Mouse (Mus musculus): ENCODE measurements around the gene Gm7145.
"Not testable (repeated sequence)": the region's sequence is repeated elsewhere in the genome, so short reads cannot be mapped to it uniquely, and the experiment has no call there.

Gm7145 gene

DNA sequence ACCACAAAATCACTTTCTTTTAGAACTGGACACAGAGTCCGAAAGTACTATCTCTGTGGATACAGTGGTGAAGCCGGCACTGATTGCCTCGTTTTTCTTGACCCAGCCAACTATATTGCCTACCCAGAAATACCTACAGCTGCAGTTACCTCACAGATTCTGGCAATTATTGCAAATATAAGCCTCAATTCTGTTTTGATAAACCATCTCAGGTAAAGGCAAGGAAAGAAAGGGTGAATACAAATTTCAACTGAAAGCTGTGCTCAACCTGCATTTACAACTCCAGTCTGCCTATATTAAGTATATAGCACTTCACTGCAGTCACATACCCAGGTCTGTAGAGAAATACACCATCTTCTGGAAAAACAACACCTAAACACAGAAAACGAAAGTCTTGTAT is at the start of gene Gm7145:
Gene Gm7145, plus strand, starts transcription at position 301 of the 400 bp plus-strand sequence.
- DNase-seq, result no peak

- DNase-seq, result not testable (repeated sequence)
These were observed 38.0 kb upstream of the Gm7145 start, which contains the start of gene Gm28168 for GRCm38 (mm10) chr1:117927715-117928114. TSS of gene Gm28168 (plus strand) at chr1:117928015.

GRCm38 (mm10) chr1:118003876-118004275 is 38.1 kb downstream of the Gm7145 start:
- not testable (repeated sequence) for DNase-seq

DNA sequence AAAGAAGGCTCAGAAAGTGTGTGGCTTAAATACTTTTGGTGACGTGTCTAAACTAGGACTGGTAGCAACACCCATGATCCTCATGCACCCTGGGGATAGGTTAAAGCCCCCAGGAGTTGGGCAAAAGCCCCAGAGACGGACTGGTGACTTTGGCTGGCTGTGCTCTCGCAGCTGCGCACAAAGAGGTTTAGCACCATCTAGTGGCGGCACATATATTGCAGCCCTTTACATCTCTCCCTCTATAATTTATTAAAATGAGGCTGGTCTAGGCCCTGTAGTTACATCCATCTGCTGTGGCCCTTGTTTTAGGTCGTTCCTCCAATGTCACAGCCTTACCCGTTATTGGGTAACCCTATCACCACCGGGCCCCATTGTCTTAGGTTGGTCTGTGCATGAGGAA is 47.0 kb downstream of the Gm7145 start:
- peak; percentile 5 to 18 for DNase-seq

All from kidney, postnatal 4 days (tissue).